31 mouse cellular contexts compared by ENCODE assay signal in genomic region chr5:103971051-103971450, GRCm38 (mm10). TPM values are rescaled to one million over a fixed set of nuclear protein-coding genes. Genes with fewer than 3 reads are reported as not detected.
"Had no signal": no experiment of that assay in that cellular context is flagged by ENCODE, and none has a peak within 500 bp of the region (broad histone marks: within the 10 kb centered on the region; RNA-seq: fewer than 3 reads in every experiment).

No protein-coding gene starts in this region.

- H3K4me2 ChIP-seq: heart, embryonic 12.5 days; hindbrain, embryonic 12.5 days; hindbrain, embryonic 14.5 days; limb, embryonic 13.5 days; limb, embryonic 15.5 days; liver, embryonic 13.5 days; liver, embryonic 15.5 days had no signal

- DNase-seq: gastrocnemius, postnatal 14 days; gastrocnemius, postnatal 36 days; heart, adult 11 months; heart, adult 2 months; heart, postnatal 10 days; heart, postnatal 36 days; kidney, adult 18-20 months; kidney, adult 8-10 months; kidney, postnatal 10 days; kidney, postnatal 25 days; kidney, postnatal 4 days; left cerebral cortex, postnatal 4 days; liver, embryonic 13.5 days had no signal

- H3K36me3 ChIP-seq: heart, embryonic 12.5 days; hindbrain, embryonic 12.5 days; limb, embryonic 13.5 days; limb, embryonic 15.5 days; liver, embryonic 13.5 days; liver, embryonic 15.5 days had no signal

- H3K27me3 ChIP-seq: heart, embryonic 12.5 days; hindbrain, embryonic 12.5 days; limb, embryonic 13.5 days; limb, embryonic 15.5 days had no signal

- H3K4me3 ChIP-seq: heart, adult 2 months; heart, embryonic 12.5 days; hindbrain, embryonic 12.5 days; layer of hippocampus, adult 2 months; left cerebral cortex, adult 2 months; limb, embryonic 13.5 days; limb, embryonic 15.5 days; liver, embryonic 13.5 days; liver, embryonic 15.5 days had no signal

- H3K27ac ChIP-seq: heart, adult 2 months; hindbrain, embryonic 12.5 days; hindbrain, embryonic 14.5 days; layer of hippocampus, adult 2 months; left cerebral cortex, adult 2 months; limb, embryonic 13.5 days; limb, embryonic 15.5 days; liver, embryonic 13.5 days; liver, embryonic 15.5 days had no signal

- ATAC-seq: hindbrain, embryonic 16.5 days; inflammation-experienced regulatory T-cells, adult 6 months; intestine, postnatal 0 days had no signal

- H3K9me3 ChIP-seq: heart, embryonic 12.5 days; hindbrain, embryonic 12.5 days; limb, embryonic 13.5 days; limb, embryonic 15.5 days; liver, embryonic 13.5 days; liver, embryonic 15.5 days had no signal

- H3K9ac ChIP-seq: heart, embryonic 12.5 days; hindbrain, embryonic 12.5 days; hindbrain, embryonic 14.5 days; limb, embryonic 13.5 days; limb, embryonic 15.5 days; liver, embryonic 13.5 days; liver, embryonic 15.5 days had no signal

- H3K4me1 ChIP-seq: heart, embryonic 12.5 days; hindbrain, embryonic 12.5 days; limb, embryonic 15.5 days; liver, embryonic 13.5 days; liver, embryonic 15.5 days had no signal

RNA-seq across cellular contexts. Expression of gene Hsd17b13, which starts 6.2 kb away (rescaled TPM):
- total RNA-seq: gastrocnemius, adult 8-10 months; gastrocnemius, postnatal 14 days; gastrocnemius, postnatal 36 days; heart, adult 2 months; heart, postnatal 10 days; heart, postnatal 36 days; hematopoietic stem cell, adult 5-6 weeks; layer of hippocampus, adult 2 months; layer of hippocampus, postnatal 10 days; layer of hippocampus, postnatal 25 days; left cerebral cortex, postnatal 4 days had no signal
- polyA plus RNA-seq: heart, adult 2 months; heart, embryonic 12.5 days; heart, embryonic 14.5 days; hindbrain, embryonic 12.5 days; hindbrain, embryonic 14.5 days; hindbrain, embryonic 16.5 days; inflammation-experienced regulatory T-cells, adult 6 months; kidney, embryonic 14.5 days; limb, embryonic 11.5 days; limb, embryonic 13.5 days had no signal
